Mouse (Mus musculus) midbrain, embryonic 16.5 days (tissue): ENCODE data around the gene Serpinf1. TPM values are rescaled to one million over a fixed set of nuclear protein-coding genes. Genes with fewer than 3 reads are reported as not detected.

ENCODE experiments used
- microRNA counts: library from miRNA; unstranded; fragments of <30 nt; microRNA quantifications from one replicate; lab custom pipeline; 2016
- microRNA-seq: library from miRNA; unstranded; fragments of <30 nt; microRNA quantifications from one replicate; pipeline ENCODE4, GENCODE M21; 2017
- polyA plus RNA-seq: library from polyadenylated mRNA; unstranded; fragments of >200 nt; fragmentation: Nextera tagmentation; extraction: Ambion mirVana; gene quantifications from 2 replicates; pipeline ENCODE4 v1.2.1, GENCODE M21; 2015

The Serpinf1 gene
- polyA plus RNA-seq, 1 experiment from 2014 or later: 31.8 TPM

MicroRNAs encoded within 50 kb of the gene (microRNA counts, 519-probe panel; counts per million panel counts)
- 3,424 counts per million, percentile 94 among the panel's probes with 10 or more counts for microRNA mmu-miR-22 (lab: Ali Mortazavi, UCI)

Small RNAs within 50 kb of the gene (microRNA-seq; reads per million reads assigned to microRNA genes)
- gene Mir22: 5,905 reads per million, percentile 93 among the genes with 10 or more reads in this experiment

Other genes with a start within 250 kb of the Serpinf1 start
- gene Ovca2, start 243.9 kb downstream of the Serpinf1 start, polyA plus RNA-seq: 13.3 and 14.5 TPM in 2 replicates
- 12.5 and 14.0 TPM in 2 replicates for gene Dph1, start 231.5 kb downstream of the Serpinf1 start, polyA plus RNA-seq
- gene Rtn4rl1, start 228.9 kb downstream of the Serpinf1 start, polyA plus RNA-seq: 17.8 and 19.7 TPM in 2 replicates
- gene Rpa1, start 74.4 kb downstream of the Serpinf1 start, polyA plus RNA-seq: 50.6 and 50.7 TPM in 2 replicates
- gene Smyd4, start 74.3 kb downstream of the Serpinf1 start, polyA plus RNA-seq: 17.3 TPM in 2 replicates
- gene Serpinf2, start 16.9 kb upstream of the Serpinf1 start, polyA plus RNA-seq: not detected in 2 replicates
- gene Wdr81, start 32.0 kb upstream of the Serpinf1 start, polyA plus RNA-seq: 7.4 and 7.6 TPM in 2 replicates
- 1.9 TPM in 2 replicates for gene Tlcd2, start 39.0 kb upstream of the Serpinf1 start, polyA plus RNA-seq
- gene Prpf8, start 64.1 kb upstream of the Serpinf1 start, polyA plus RNA-seq: 42.9 and 47.6 TPM in 2 replicates
- 2.8 and 2.9 TPM in 2 replicates for gene Rilp, start 87.4 kb upstream of the Serpinf1 start, polyA plus RNA-seq
- gene Scarf1, start 90.8 kb upstream of the Serpinf1 start, polyA plus RNA-seq: 3.4 and 4.3 TPM in 2 replicates
- 19.4 and 21.0 TPM in 2 replicates for gene Slc43a2, start 109.0 kb upstream of the Serpinf1 start, polyA plus RNA-seq
- gene Pitpna, start 165.4 kb upstream of the Serpinf1 start, polyA plus RNA-seq: 95.7 and 98.3 TPM in 2 replicates
- 40.0 and 40.2 TPM in 2 replicates for gene Inpp5k, start 208.3 kb upstream of the Serpinf1 start, polyA plus RNA-seq
- gene Myo1c, start 227.8 kb upstream of the Serpinf1 start, polyA plus RNA-seq: 10.3 and 10.8 TPM in 2 replicates